Mouse (Mus musculus): ENCODE data around the gene Slc4a3. TPM values are rescaled to one million over a fixed set of nuclear protein-coding genes. Genes with fewer than 3 reads are reported as not detected.

Gene Slc4a3
- polyA plus RNA-seq (2015; fragmentation: Nextera tagmentation; extraction: Ambion mirVana): 37.4 and 50.4 TPM in 2 replicates

DNA sequence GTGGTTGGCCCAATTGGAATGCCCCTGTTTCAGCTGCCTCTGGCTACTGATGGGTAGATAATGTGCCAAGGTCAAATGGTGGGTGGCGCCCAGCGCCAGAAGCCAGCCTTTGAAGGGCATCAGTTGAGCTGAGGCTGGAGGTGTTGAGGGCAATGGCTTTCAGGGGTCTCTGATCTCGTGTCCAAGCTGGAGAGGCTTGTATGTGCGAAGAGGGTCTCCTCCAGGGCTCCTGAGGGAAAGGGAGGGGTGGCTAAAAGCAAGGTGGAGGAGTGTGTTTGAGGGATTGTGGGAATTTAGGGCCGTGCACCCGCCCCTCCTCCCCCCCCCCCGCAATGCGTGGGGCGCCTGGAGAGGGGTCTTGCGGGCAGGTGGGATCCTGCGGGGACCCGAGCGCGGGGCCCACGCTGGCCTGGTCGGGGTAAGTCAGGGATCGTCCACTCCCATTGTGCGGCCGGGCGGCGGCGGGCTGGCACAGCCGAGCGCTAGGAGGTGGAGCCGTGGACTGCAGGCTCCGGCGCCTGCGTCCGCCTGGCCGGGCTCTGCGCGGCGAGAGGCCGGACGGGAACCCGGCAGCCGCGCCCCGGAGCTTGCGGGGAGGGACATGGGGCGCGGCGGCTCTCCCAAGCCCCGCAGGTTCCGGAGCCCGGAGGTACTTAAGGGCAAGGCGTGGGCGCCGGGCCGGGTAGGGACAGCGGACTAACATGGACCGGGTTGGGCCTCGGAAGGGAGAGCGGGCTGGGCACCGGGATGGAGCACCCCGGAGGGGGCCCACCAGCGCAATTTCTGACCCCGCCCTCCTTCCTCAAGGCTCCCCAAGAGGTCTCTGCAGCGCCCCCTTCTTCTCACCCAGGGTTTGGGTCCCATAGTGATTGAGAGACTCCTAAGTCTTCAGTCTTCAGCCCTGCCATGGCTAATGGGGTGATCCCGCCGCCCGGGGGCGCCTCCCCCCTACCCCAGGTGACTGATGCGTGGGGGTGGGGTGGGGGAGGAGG, at the start of gene Slc4a3:
Gene Slc4a3, plus strand, starts transcription at position 302 of the 992 bp plus-strand sequence.
- peak within 1 kb of the TSS; percentile 65 for H3K27ac ChIP-seq (ENCODE audit: low read length)
- H3K4me3 ChIP-seq (replicated peaks; ENCODE audit: low read length): peak within 1 kb of the TSS; percentile 82
- H3K4me1 ChIP-seq (replicated peaks; ENCODE audit: control insufficient read depth, insufficient read depth, low read length): peaks cover 17% of the 10 kb centered on the region
- no peaks in the 10 kb centered on the region for H3K27me3 ChIP-seq (replicated peaks; ENCODE audit: control insufficient read depth, insufficient read depth, low read length)
- H3K4me2 ChIP-seq (ENCODE audit: low read length): peak within 1 kb of the TSS; percentile 76
- no peaks in the 10 kb centered on the region for H3K9me3 ChIP-seq (ENCODE audit: control insufficient read depth, low read length)
- ATAC-seq: peak; percentile 86
- peaks cover 4% of the 10 kb centered on the region; the same call in 1 of the 2 replicates for H3K36me3 ChIP-seq (ENCODE audit: control insufficient read depth, insufficient read depth)
- 1% methylated on average over 58 of the region's 64 CpGs for WGBS
- H3K9ac ChIP-seq (replicated peaks; ENCODE audit: low read depth, low read length): peak within 1 kb of the TSS; percentile 98

DNA sequence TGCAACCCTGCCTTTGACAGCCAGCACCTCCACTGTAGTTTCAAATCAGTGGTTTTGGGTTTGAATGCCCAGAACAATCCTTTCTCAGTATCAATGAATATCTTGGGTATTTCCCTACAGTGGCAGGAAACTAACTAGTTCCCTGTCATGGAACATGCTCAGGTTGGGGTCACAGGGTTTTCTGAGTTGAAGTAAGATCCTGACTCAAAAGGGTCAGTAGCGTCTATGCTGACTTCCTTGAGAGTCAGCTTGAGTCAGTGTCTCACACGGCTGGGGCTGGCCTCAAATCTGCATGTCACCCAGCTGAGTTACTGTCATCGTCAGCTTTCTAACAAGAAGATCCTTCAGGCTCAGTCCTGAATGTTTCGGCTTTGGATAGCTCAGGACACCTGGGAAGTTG, 47.2 kb upstream of the Slc4a3 start:
- Histone ChIP-seq H3K9ac (replicated peaks; ENCODE audit: low read depth, low read length) (no peak overlapping the region), H3K4me1 (replicated peaks; ENCODE audit: control insufficient read depth, insufficient read depth, low read length) (peaks cover under 1% of the 10 kb centered on the region), H3K27ac (ENCODE audit: low read length) (no peak overlapping the region), H3K27me3 (replicated peaks; ENCODE audit: control insufficient read depth, insufficient read depth, low read length) (no peaks in the 10 kb centered on the region), H3K9me3 (ENCODE audit: control insufficient read depth, low read length) (no peaks in the 10 kb centered on the region), H3K36me3 (ENCODE audit: control insufficient read depth, insufficient read depth) (peaks cover 23% of the 10 kb centered on the region), H3K4me2 (ENCODE audit: low read length) (no peak overlapping the region), H3K4me3 (replicated peaks; ENCODE audit: low read length) (no peak overlapping the region)
- no peak for ATAC-seq
- 89% methylated on average over 4 of the region's 4 CpGs for WGBS

DNA sequence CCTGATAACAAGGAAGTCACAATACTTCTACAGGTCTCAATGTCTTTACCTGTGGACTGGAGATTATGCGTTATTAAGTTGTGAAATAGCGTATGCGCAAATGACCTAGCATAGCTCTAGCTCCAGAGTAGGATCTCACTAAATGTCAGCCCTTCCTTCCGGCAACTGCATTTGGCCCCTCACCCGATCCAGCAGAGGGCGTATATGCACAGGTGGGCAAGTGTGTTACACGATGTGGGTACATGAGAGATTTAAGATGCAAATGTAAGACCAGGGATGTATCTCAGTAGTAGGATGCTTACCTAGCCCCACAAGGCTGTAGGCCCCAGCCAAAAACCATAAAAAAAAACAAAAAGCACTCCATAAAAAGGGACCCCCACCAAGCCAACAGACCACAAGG, 46.6 kb upstream of the Slc4a3 start:
- 88% methylated on average over 7 of the region's 7 CpGs for whole genome bisulfite sequencing
- no peak for ATAC-seq
- H3K27me3 ChIP-seq (replicated peaks; ENCODE audit: control insufficient read depth, insufficient read depth, low read length): no peaks in the 10 kb centered on the region
- H3K36me3 ChIP-seq (ENCODE audit: control insufficient read depth, insufficient read depth): peaks cover 23% of the 10 kb centered on the region
- H3K4me2 ChIP-seq (ENCODE audit: low read length): no peak overlapping the region
- no peak overlapping the region for H3K9ac ChIP-seq (replicated peaks; ENCODE audit: low read depth, low read length)
- H3K27ac ChIP-seq (ENCODE audit: low read length): no peak overlapping the region
- peaks cover 6% of the 10 kb centered on the region for H3K4me1 ChIP-seq (replicated peaks; ENCODE audit: control insufficient read depth, insufficient read depth, low read length)
- H3K9me3 ChIP-seq (ENCODE audit: control insufficient read depth, low read length): no peaks in the 10 kb centered on the region
- no peak overlapping the region for H3K4me3 ChIP-seq (replicated peaks; ENCODE audit: low read length)

DNA sequence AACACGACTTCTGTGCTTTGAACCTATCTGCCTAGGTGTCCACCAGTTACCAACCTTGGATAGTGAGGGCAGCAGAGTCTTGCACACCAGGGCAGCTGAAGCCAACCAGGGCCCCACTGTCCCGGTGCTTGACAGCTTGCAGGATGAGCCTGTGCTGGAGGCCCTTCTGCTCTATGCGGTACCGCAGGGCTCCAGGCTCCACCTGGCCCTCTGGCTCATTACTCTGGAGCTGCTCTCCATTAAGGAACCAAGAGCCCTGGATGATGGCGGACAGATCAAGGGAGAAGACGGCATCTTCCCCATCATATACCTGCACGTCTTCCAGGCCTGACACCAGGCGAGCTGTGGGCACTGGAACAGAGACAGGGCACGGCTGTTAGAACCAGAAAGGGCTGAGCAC, 44.2 kb upstream of the Slc4a3 start:
- H3K27ac ChIP-seq (ENCODE audit: low read length): no peak overlapping the region
- H3K4me2 ChIP-seq (ENCODE audit: low read length): no peak overlapping the region
- H3K36me3 ChIP-seq (ENCODE audit: control insufficient read depth, insufficient read depth): peaks cover 23% of the 10 kb centered on the region
- H3K27me3 ChIP-seq (replicated peaks; ENCODE audit: control insufficient read depth, insufficient read depth, low read length): no peaks in the 10 kb centered on the region
- 97% methylated on average over 9 of the region's 9 CpGs for WGBS
- H3K4me1 ChIP-seq (replicated peaks; ENCODE audit: control insufficient read depth, insufficient read depth, low read length): peaks cover 18% of the 10 kb centered on the region
- H3K4me3 ChIP-seq (replicated peaks; ENCODE audit: low read length): no peak overlapping the region
- ATAC-seq: no peak
- H3K9me3 ChIP-seq (ENCODE audit: control insufficient read depth, low read length): no peaks in the 10 kb centered on the region
- no peak overlapping the region for H3K9ac ChIP-seq (replicated peaks; ENCODE audit: low read depth, low read length)

DNA sequence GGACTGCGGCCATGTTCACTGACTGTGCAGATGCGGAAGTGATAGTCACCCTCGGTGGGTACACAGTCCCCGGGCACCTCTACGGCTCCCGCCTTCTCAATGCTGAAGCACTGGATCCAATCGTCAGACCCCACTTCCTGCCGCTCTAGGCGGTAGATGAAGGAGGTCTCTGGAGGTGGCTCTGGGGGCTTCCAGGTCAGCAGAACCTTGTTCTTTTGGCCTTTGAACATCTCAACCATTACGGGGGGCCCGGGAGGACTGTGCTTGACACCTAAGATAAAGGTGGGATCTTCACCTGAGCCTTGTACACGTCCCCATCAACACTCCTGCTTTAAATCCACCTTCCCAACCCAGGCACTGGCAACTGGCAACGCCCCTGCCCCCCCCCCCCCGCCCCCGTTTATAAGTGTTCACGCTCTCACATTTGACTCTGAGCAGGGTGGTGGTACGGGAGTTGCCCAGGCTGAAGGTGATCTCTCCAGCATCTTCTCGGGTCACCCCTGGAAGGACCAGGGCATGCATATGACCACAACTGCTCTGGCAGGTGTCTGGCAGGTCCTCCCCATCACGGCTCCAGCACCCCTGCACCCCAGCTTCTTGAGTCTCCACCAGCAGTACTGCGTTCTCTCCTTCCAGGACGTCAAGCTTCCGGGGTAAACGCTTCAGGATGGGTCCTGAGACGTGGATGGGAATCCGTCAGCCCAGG, 43.0 kb upstream of the Slc4a3 start:
- Histone ChIP-seq H3K9me3 (ENCODE audit: control insufficient read depth, low read length) (no peaks in the 10 kb centered on the region), H3K4me3 (replicated peaks; ENCODE audit: low read length) (no peak overlapping the region), H3K4me2 (ENCODE audit: low read length) (no peak overlapping the region), H3K27ac (ENCODE audit: low read length) (no peak overlapping the region), H3K4me1 (replicated peaks; ENCODE audit: control insufficient read depth, insufficient read depth, low read length) (peaks cover 25% of the 10 kb centered on the region), H3K27me3 (replicated peaks; ENCODE audit: control insufficient read depth, insufficient read depth, low read length) (no peaks in the 10 kb centered on the region), H3K36me3 (ENCODE audit: control insufficient read depth, insufficient read depth) (peaks cover 23% of the 10 kb centered on the region), H3K9ac (replicated peaks; ENCODE audit: low read depth, low read length) (no peak overlapping the region)
- WGBS: 91% methylated on average over 23 of the region's 25 CpGs
- ATAC-seq: no peak

DNA sequence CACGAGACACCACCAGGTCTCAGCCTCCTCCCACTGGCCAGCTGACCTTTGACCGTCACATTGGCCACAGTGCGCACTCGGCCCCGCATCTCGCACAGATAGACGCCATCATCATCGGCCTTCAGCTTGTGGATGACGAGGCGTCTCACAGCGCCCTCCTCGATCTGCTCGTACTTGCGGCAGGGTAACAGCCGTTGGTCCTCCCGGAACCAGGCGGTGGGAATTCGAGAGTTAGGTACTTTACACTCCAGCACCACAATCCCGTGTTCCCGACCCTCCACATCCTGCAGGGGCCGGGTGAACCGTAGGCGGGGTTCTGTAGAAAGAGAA, 42.5 kb upstream of the Slc4a3 start:
- no peak overlapping the region for H3K27ac ChIP-seq (ENCODE audit: low read length)
- no peak for ATAC-seq
- no peaks in the 10 kb centered on the region for H3K9me3 ChIP-seq (ENCODE audit: control insufficient read depth, low read length)
- no peak overlapping the region for H3K4me2 ChIP-seq (ENCODE audit: low read length)
- 78% methylated on average over 23 of the region's 23 CpGs for WGBS
- H3K27me3 ChIP-seq (replicated peaks; ENCODE audit: control insufficient read depth, insufficient read depth, low read length): no peaks in the 10 kb centered on the region
- H3K4me1 ChIP-seq (replicated peaks; ENCODE audit: control insufficient read depth, insufficient read depth, low read length): peaks cover 25% of the 10 kb centered on the region
- H3K4me3 ChIP-seq (replicated peaks; ENCODE audit: low read length): no peak overlapping the region
- H3K9ac ChIP-seq (replicated peaks; ENCODE audit: low read depth, low read length): no peak overlapping the region
- peaks cover 23% of the 10 kb centered on the region for H3K36me3 ChIP-seq (ENCODE audit: control insufficient read depth, insufficient read depth)

DNA sequence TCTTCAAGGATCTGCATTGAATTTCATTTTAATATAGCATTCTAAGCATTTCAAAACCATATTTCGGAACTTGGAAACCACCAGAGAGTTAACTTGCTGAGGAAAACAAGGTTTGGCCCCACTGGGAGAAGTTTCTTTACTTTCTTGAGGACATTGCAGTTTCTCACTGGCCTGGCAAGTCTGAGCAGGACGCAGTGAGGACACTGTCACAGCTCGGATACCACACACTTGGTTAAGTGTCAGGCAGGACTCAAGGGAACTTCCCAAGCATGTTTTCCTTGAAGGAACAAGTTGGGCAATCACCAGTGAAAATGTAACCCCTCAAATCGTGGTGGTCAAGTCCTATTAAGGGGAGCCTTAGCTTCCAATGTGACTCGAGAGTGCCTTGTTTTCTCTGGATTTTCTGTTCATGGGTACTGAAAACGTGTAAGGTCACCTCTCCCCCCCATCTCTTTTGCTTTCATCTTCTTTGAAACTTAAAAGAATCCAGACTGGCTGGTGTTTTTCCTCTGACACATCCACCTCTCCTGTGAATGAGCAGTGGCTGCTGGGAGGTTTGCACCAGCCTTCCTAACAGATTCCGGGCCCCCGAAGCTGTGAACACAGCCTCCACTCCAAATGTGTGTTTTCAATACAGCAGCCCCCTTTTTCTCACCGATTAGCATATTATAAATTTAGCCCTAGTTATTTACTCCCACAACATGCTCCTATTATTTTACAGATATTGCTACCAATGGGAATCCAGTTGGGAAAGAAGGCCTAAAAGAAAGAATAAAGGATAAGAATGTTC, 41.6 kb upstream of the Slc4a3 start:
- no peak overlapping the region; the same call in 1 of the 2 replicates for H3K27ac ChIP-seq (ENCODE audit: low read length)
- H3K4me1 ChIP-seq (replicated peaks; ENCODE audit: control insufficient read depth, insufficient read depth, low read length): peaks cover 25% of the 10 kb centered on the region
- no peaks in the 10 kb centered on the region for H3K9me3 ChIP-seq (ENCODE audit: control insufficient read depth, low read length)
- H3K27me3 ChIP-seq (replicated peaks; ENCODE audit: control insufficient read depth, insufficient read depth, low read length): no peaks in the 10 kb centered on the region
- 64% methylated on average over 9 of the region's 9 CpGs for WGBS
- peak overlapping the region; percentile 92 for H3K4me2 ChIP-seq (ENCODE audit: low read length)
- H3K9ac ChIP-seq (replicated peaks; ENCODE audit: low read depth, low read length): peak overlapping the region; percentile 87
- H3K4me3 ChIP-seq (replicated peaks; ENCODE audit: low read length): peak overlapping the region; percentile 88
- ATAC-seq: no peak
- H3K36me3 ChIP-seq (ENCODE audit: control insufficient read depth, insufficient read depth): peaks cover 23% of the 10 kb centered on the region

DNA sequence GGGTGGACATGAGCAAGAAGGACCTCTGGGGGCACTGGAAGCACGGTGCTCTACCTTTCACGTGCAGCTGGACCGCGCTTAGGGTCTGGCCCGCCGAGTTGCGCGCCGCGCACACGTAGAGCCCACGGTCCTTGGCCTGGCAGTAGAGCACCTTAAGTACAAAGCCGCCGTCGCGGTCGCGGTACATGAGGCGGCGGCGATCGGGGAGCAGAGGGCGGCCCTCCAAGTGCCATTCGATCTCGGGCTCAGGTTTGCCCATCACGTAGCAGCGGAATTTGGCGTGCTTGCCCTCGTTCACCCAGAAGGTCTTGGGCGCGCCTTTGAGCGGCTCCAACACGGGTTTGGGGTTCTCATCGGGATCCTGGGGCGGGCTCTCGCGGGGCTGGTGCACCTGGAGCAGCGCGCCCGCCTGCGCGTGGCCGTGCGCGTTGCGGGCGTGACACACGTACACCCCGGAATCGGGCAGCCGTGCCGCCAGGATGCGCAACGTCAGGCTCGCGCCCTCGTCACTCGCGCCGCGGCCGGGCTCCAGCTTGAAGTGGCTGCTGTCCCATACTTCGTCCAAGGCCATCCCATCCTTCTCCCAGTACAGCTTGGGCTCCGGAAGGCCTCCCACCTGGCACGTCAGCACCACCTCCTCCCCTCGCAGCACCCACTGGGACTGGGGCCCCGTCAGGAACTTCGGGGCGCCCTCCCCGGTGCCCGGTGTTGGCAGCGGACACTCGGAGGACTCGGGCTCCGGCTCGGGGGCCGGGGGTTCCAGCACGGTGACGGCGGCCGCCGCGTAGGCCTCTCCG, 40.7 kb upstream of the Slc4a3 start:
- peaks cover 16% of the 10 kb centered on the region for H3K36me3 ChIP-seq (ENCODE audit: control insufficient read depth, insufficient read depth)
- WGBS: under 1% methylated on average over 83 of the region's 84 CpGs

More for the DNA sequence above, 40.7 kb upstream of the Slc4a3 start:
- Histone ChIP-seq H3K4me3 (replicated peaks; ENCODE audit: low read length) (peak overlapping the region; percentile 88), H3K27me3 (replicated peaks; ENCODE audit: control insufficient read depth, insufficient read depth, low read length) (no peaks in the 10 kb centered on the region), H3K27ac (ENCODE audit: low read length) (peak overlapping the region; percentile 81), H3K4me1 (replicated peaks; ENCODE audit: control insufficient read depth, insufficient read depth, low read length) (peaks cover 25% of the 10 kb centered on the region), H3K9ac (replicated peaks; ENCODE audit: low read depth, low read length) (peak overlapping the region; percentile 87), H3K9me3 (ENCODE audit: control insufficient read depth, low read length) (no peaks in the 10 kb centered on the region), H3K4me2 (ENCODE audit: low read length) (peak overlapping the region; percentile 92)
- peak; percentile 82 for ATAC-seq

Data from forebrain, embryonic 16.5 days (tissue).